Mouse (Mus musculus): ENCODE measurements around the gene Fabp6. TPM values are rescaled to one million over a fixed set of nuclear protein-coding genes. Genes with fewer than 3 reads are reported as not detected.

Fabp6 gene
- total and polyA plus RNA-seq, 3 experiments: not detected

- no peak overlapping the region for H3K27ac ChIP-seq (ENCODE audit: insufficient read depth, low read depth)
- no peaks in the 10 kb centered on the region for H3K27me3 ChIP-seq (replicated peaks)
- H3K9ac ChIP-seq (ENCODE audit: insufficient read depth, low read depth): no peak overlapping the region
- H3K79me2 ChIP-seq (replicated peaks; ENCODE audit: control insufficient read depth, extremely low read depth, insufficient read depth, poor library complexity, severe bottlenecking): no peaks in the 10 kb centered on the region
- no peaks in the 10 kb centered on the region for H3K9me3 ChIP-seq (replicated peaks; ENCODE audit: low read length)
- in situ Hi-C loops (cut with MboI; ENCODE audit: low pct_ligation_motif_present, low pct_unique_long_range_greater_than_20kb, low sequenced_read_pairs) (no loop called here), dilution Hi-C loops (cut with MboI; ENCODE audit: extremely low pct_ligation_motif_present, extremely low pct_unique_long_range_greater_than_20kb, low sequenced_read_pairs) (no loop called here)
- H3K4me1 ChIP-seq (ENCODE audit: control insufficient read depth in 1 of 2, insufficient read depth in 2 of 2): peaks cover 0 to 9% of the 10 kb centered on the region in 2 experiments; a peak in 2 of 4 replicates
- no peaks in the 10 kb centered on the region for H3K36me3 ChIP-seq (replicated peaks in 1 of 2; ENCODE audit: control insufficient read depth in 1 of 2, insufficient read depth in 1 of 2, low read length in 1 of 2)
- H3K4me2 ChIP-seq (ENCODE audit: insufficient read depth, low read depth, poor library complexity, severe bottlenecking): no peak overlapping the region
- no peak overlapping the region for H3K4me3 ChIP-seq (replicated peaks in 1 of 3; ENCODE audit: low read depth in 2 of 3, low read length in 2 of 3, poor library complexity in 1 of 3)
- no peak for TF ChIP-seq EP300 (IDR thresholded peaks at IDR 0.05; ENCODE audit: low read length)
- TF ChIP-seq POLR2A (IDR thresholded peaks at IDR 0.05; ENCODE audit: low read depth, low read length): no peak
- TF ChIP-seq SMC3 (IDR thresholded peaks at IDR 0.05; ENCODE audit: low read depth, low read length): no peak
- TF ChIP-seq BHLHE40 (IDR thresholded peaks at IDR 0.05; ENCODE audit: low read depth, low read length): no peak
- no peak for TF ChIP-seq USF1 (IDR thresholded peaks at IDR 0.05; ENCODE audit: low read depth, low read length)
- no peak for TF ChIP-seq NRF1 (IDR thresholded peaks at IDR 0.05; ENCODE audit: low read depth, low read length)
- no peak for TF ChIP-seq NELFE (IDR thresholded peaks at IDR 0.05; ENCODE audit: low read depth, low read length)
- no peak for TF ChIP-seq E2F4 (IDR thresholded peaks at IDR 0.05; ENCODE audit: insufficient replicate concordance, low read depth, low read length)
- no peak for TF ChIP-seq TBP (conservative IDR thresholded peaks at IDR 0.05; ENCODE audit: low read depth, low read length)
- no peak for TF ChIP-seq ELF1 (IDR thresholded peaks at IDR 0.05; ENCODE audit: low read depth, low read length)
- TF ChIP-seq ETS1 (conservative IDR thresholded peaks at IDR 0.05; ENCODE audit: low read depth, low read length): no peak
- TF ChIP-seq ZMIZ1 (IDR thresholded peaks at IDR 0.05; ENCODE audit: low read depth, low read length): no peak
- no peak for TF ChIP-seq CTCF (conservative IDR thresholded peaks at IDR 0.05 in 1 of 2, IDR thresholded peaks at IDR 0.05 in 1 of 2; ENCODE audit: low read depth in 2 of 2, low read length in 2 of 2)
- DNase-seq (ENCODE audit: extremely low read depth): no peak
Measured at GRCm38 (mm10) chr11:43608440-43608839, 7.1 kb upstream of the Fabp6 start.

GRCm38 (mm10) chr11:43605859-43606258 is 4.5 kb upstream of the Fabp6 start:
- in situ Hi-C loops (cut with MboI; ENCODE audit: low pct_ligation_motif_present, low pct_unique_long_range_greater_than_20kb, low sequenced_read_pairs) (no loop called here), dilution Hi-C loops (cut with MboI; ENCODE audit: extremely low pct_ligation_motif_present, extremely low pct_unique_long_range_greater_than_20kb, low sequenced_read_pairs) (no loop called here)
- no peak for DNase-seq (ENCODE audit: extremely low read depth)

GRCm38 (mm10) chr11:43604891-43605290 is 3.6 kb upstream of the Fabp6 start:
- Histone ChIP-seq H3K4me1 (ENCODE audit: control insufficient read depth in 1 of 2, insufficient read depth in 2 of 2) (no peaks in the 10 kb centered on the region), H3K79me2 (replicated peaks; ENCODE audit: control insufficient read depth, extremely low read depth, insufficient read depth, poor library complexity, severe bottlenecking) (no peaks in the 10 kb centered on the region), H3K36me3 (replicated peaks in 1 of 2; ENCODE audit: control insufficient read depth in 1 of 2, insufficient read depth in 1 of 2, low read length in 1 of 2) (no peaks in the 10 kb centered on the region), H3K4me2 (ENCODE audit: insufficient read depth, low read depth, poor library complexity, severe bottlenecking) (no peak overlapping the region), H3K27me3 (replicated peaks) (no peaks in the 10 kb centered on the region), H3K9me3 (replicated peaks; ENCODE audit: low read length) (no peaks in the 10 kb centered on the region), H3K4me3 (replicated peaks in 1 of 3; ENCODE audit: low read depth in 2 of 3, low read length in 2 of 3, poor library complexity in 1 of 3) (no peak overlapping the region), H3K9ac (ENCODE audit: insufficient read depth, low read depth) (no peak overlapping the region), H3K27ac (ENCODE audit: insufficient read depth, low read depth) (no peak overlapping the region)
- no peak for TF ChIP-seq ELF1 (IDR thresholded peaks at IDR 0.05; ENCODE audit: low read depth, low read length)
- no peak for TF ChIP-seq CHD2 (IDR thresholded peaks at IDR 0.05; ENCODE audit: low read length)
- no peak for TF ChIP-seq MXI1 (IDR thresholded peaks at IDR 0.05; ENCODE audit: low read depth, low read length)
- no peak for TF ChIP-seq RCOR1 (conservative IDR thresholded peaks at IDR 0.05; ENCODE audit: low read depth, low read length)
- DNase-seq (ENCODE audit: extremely low read depth): no peak
- in situ Hi-C loops (cut with MboI; ENCODE audit: low pct_ligation_motif_present, low pct_unique_long_range_greater_than_20kb, low sequenced_read_pairs) (no loop called here), dilution Hi-C loops (cut with MboI; ENCODE audit: extremely low pct_ligation_motif_present, extremely low pct_unique_long_range_greater_than_20kb, low sequenced_read_pairs) (no loop called here)

More at GRCm38 (mm10) chr11:43605859-43606258, 4.5 kb upstream of the Fabp6 start:
- Histone ChIP-seq H3K27me3 (replicated peaks) (no peaks in the 10 kb centered on the region), H3K9me3 (replicated peaks; ENCODE audit: low read length) (no peaks in the 10 kb centered on the region), H3K4me1 (ENCODE audit: control insufficient read depth in 1 of 2, insufficient read depth in 2 of 2) (no peaks in the 10 kb centered on the region), H3K79me2 (replicated peaks; ENCODE audit: control insufficient read depth, extremely low read depth, insufficient read depth, poor library complexity, severe bottlenecking) (no peaks in the 10 kb centered on the region), H3K27ac (ENCODE audit: insufficient read depth, low read depth) (no peak overlapping the region), H3K4me3 (replicated peaks in 1 of 3; ENCODE audit: low read depth in 2 of 3, low read length in 2 of 3, poor library complexity in 1 of 3) (no peak overlapping the region), H3K36me3 (replicated peaks in 1 of 2; ENCODE audit: control insufficient read depth in 1 of 2, insufficient read depth in 1 of 2, low read length in 1 of 2) (no peaks in the 10 kb centered on the region), H3K9ac (ENCODE audit: insufficient read depth, low read depth) (no peak overlapping the region), H3K4me2 (ENCODE audit: insufficient read depth, low read depth, poor library complexity, severe bottlenecking) (no peak overlapping the region)
- TF ChIP-seq TBP (conservative IDR thresholded peaks at IDR 0.05; ENCODE audit: low read depth, low read length) (no peak), TCF12 (IDR thresholded peaks at IDR 0.05; ENCODE audit: low read depth, low read length) (no peak), MEF2A (IDR thresholded peaks at IDR 0.05; ENCODE audit: borderline replicate concordance, low read depth, low read length) (no peak), MAZ (IDR thresholded peaks at IDR 0.05; ENCODE audit: low read depth, low read length) (no peak), ETS1 (conservative IDR thresholded peaks at IDR 0.05; ENCODE audit: low read depth, low read length) (no peak), KAT2A (IDR thresholded peaks at IDR 0.05; ENCODE audit: insufficient replicate concordance, low read length) (no peak)

Data from CH12.LX (cell line).